Mouse (Mus musculus) cerebellum, postnatal 14 days (tissue): ENCODE results near the gene Vmn2r38.
"Not testable (repeated sequence)": the region's sequence is repeated elsewhere in the genome, so short reads cannot be mapped to it uniquely, and the experiment has no call there.

Experiments
- DNase-seq, 2 experiments: peaks; one replicate each; pipeline ENCODE4 v3.0.0; 2021; ENCODE audit warnings: mixed read lengths in 2 of 2

Gene Vmn2r38

GRCm38 (mm10) chr7:9097781-9098180, at the start of gene Vmn2r38:
TSS of gene Vmn2r38 (minus strand) at chr7:9097881.
- DNase-seq, result not testable (repeated sequence)

- not testable (repeated sequence) for DNase-seq
These were observed 32.3 kb downstream of the Vmn2r38 start for GRCm38 (mm10) chr7:9065353-9065752.

GRCm38 (mm10) chr7:9030698-9031097, 67.0 kb downstream of the Vmn2r38 start, which contains the start of gene Vmn2r39:
TSS of gene Vmn2r39 (minus strand) at chr7:9030798.
- DNase-seq, result not testable (repeated sequence)
